ENCODE assay signal across 10 mouse cellular contexts in the genomic region with DNA sequence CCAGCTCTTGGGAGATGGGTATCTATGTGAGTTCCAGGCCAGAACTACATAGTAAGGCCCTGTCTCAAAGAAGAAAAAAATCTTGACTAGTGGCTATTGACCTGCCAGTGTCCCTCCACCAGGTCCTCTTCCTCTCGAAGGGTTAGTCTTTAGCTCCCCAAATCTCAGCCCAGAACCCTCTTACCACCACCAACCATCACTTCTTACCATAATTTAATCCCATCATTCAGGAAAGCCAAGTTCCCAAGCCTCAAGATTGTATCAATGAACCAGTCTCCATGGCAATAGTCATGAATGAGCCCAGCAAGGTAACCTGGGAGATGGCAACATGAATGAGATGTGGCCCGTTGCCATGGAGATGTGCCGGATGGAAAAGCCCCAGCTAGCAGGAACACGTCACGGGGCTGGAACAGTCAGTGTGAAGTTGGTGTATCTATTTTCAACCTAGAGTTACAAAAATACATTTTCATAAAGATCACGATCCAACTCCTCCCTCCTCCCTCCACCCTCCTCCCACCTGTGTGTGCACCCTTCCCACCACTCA.
DNase-seq lines count a peak whose midpoint lies in the region; ATAC-seq lines count a peak whose summit lies in the region.
"Had no signal": no experiment of that assay in that cellular context is flagged by ENCODE, and none has a peak within 500 bp of the region (broad histone marks: within the 10 kb centered on the region; RNA-seq: fewer than 3 reads in every experiment).

No protein-coding gene starts in this region.

- no peak overlapping the region for H3K4me2 ChIP-seq in hindbrain, embryonic 11.5 days (replicated peaks; ENCODE audit: low read depth, low read length)
- H3K4me2 ChIP-seq in kidney, embryonic 16.5 days (replicated peaks; ENCODE audit: low read depth, low read length) = no peak overlapping the region
- H3K4me2 ChIP-seq: heart, embryonic 13.5 days; limb, embryonic 12.5 days had no signal

- H3K9me3 ChIP-seq in hindbrain, embryonic 11.5 days (ENCODE audit: control insufficient read depth, low read length) = no peaks in the 10 kb centered on the region
- no peaks in the 10 kb centered on the region for H3K9me3 ChIP-seq in kidney, embryonic 16.5 days (ENCODE audit: low read length)
- H3K9me3 ChIP-seq: heart, embryonic 13.5 days; limb, embryonic 12.5 days had no signal

- H3K27ac ChIP-seq in hindbrain, embryonic 11.5 days (ENCODE audit: low read depth, low read length) = no peak overlapping the region
- H3K27ac ChIP-seq in kidney, embryonic 16.5 days (ENCODE audit: low read length) = no peak overlapping the region
- H3K27ac ChIP-seq: heart, embryonic 13.5 days; limb, embryonic 12.5 days had no signal

- H3K4me3 ChIP-seq in hindbrain, embryonic 11.5 days (ENCODE audit: low read depth, low read length) = no peak overlapping the region
- H3K4me3 ChIP-seq in kidney, embryonic 16.5 days (ENCODE audit: low read length) = no peak overlapping the region
- H3K4me3 ChIP-seq: heart, embryonic 13.5 days; limb, embryonic 12.5 days had no signal

- no peaks in the 10 kb centered on the region for H3K27me3 ChIP-seq in hindbrain, embryonic 11.5 days (ENCODE audit: control insufficient read depth, insufficient read depth, low read length)
- H3K27me3 ChIP-seq in kidney, embryonic 16.5 days (ENCODE audit: insufficient read depth, low read length) = no peaks in the 10 kb centered on the region
- H3K27me3 ChIP-seq: limb, embryonic 12.5 days had no signal

- H3K9ac ChIP-seq in hindbrain, embryonic 11.5 days (ENCODE audit: low read depth, low read length) = no peak overlapping the region
- no peak overlapping the region for H3K9ac ChIP-seq in kidney, embryonic 16.5 days (replicated peaks; ENCODE audit: low read length)
- H3K9ac ChIP-seq: heart, embryonic 13.5 days; limb, embryonic 12.5 days had no signal

- H3K36me3 ChIP-seq in hindbrain, embryonic 11.5 days (ENCODE audit: control insufficient read depth, insufficient read depth, low read length) = no peaks in the 10 kb centered on the region
- H3K36me3 ChIP-seq in kidney, embryonic 16.5 days (ENCODE audit: insufficient read depth, low read length) = no peaks in the 10 kb centered on the region
- H3K36me3 ChIP-seq: heart, embryonic 13.5 days; limb, embryonic 12.5 days had no signal

- peak; percentile 71 to 84 for DNase-seq in cerebellum, postnatal 25 days
- peak; percentile 64 for DNase-seq in hindbrain, embryonic 11.5 days (ENCODE audit: low spot score)
- DNase-seq in left cerebral cortex, adult 9 months (ENCODE audit: low spot score in 2 of 2) = peak; percentile 86 to 93
- peak; percentile 94 for DNase-seq in right cerebral cortex, adult 18-20 months
- DNase-seq in adrenal gland, postnatal 25 days = no peak
- no peak for DNase-seq in kidney, adult 8-10 months

- ATAC-seq in hindbrain, embryonic 11.5 days (ENCODE audit: low FRiP score) = no peak
- ATAC-seq in megakaryocyte-erythroid progenitor cell, adult 5-6 weeks (replicated peaks; ENCODE audit: low FRiP score, low TSS enrichment, poor library complexity, severe bottlenecking) = no peak
- no peak for ATAC-seq in kidney, embryonic 16.5 days (ENCODE audit: low FRiP score, low TSS enrichment)

- WGBS in hindbrain, embryonic 11.5 days = 52% methylated on average over 6 of the region's 6 CpGs
- WGBS in kidney, embryonic 16.5 days = 84% methylated on average over 6 of the region's 6 CpGs

- no peaks in the 10 kb centered on the region for H3K4me1 ChIP-seq in hindbrain, embryonic 11.5 days (replicated peaks; ENCODE audit: control insufficient read depth, insufficient read depth, low read length)
- H3K4me1 ChIP-seq in kidney, embryonic 16.5 days (ENCODE audit: insufficient read depth, low read length) = no peaks in the 10 kb centered on the region
- H3K4me1 ChIP-seq: heart, embryonic 13.5 days; limb, embryonic 12.5 days had no signal

Comparison
In these comparisons a context has a peak if more than half of its experiments do, and no peak if none do; other contexts are left out.
1. DNase-seq: peak in cerebellum, postnatal 25 days (2 of 2), hindbrain, embryonic 11.5 days (single experiment), left cerebral cortex, adult 9 months (2 of 2) and right cerebral cortex, adult 18-20 months (single experiment); none in adrenal gland, postnatal 25 days (single experiment) and kidney, adult 8-10 months (0 of 2).